Mouse (Mus musculus) ovary, postnatal 14 days (tissue): ENCODE measurements around the gene Ccr7.

ENCODE experiments used
- DNase-seq: peaks from one replicate; pipeline ENCODE4 v3.0.0; 2022; ENCODE audit warnings: low spot score

Ccr7 gene

GRCm38 (mm10) chr11:99154987-99155641 lies at the start of gene Ccr7:
Gene Ccr7, minus strand, starts transcription at chr11:99155077.
- DNase-seq = no peak

GRCm38 (mm10) chr11:99189154-99189582 lies 34.3 kb upstream of the Ccr7 start:
- DNase-seq = peak; percentile 49

- DNase-seq = no peak
Measured at GRCm38 (mm10) chr11:99187348-99187747, 32.5 kb upstream of the Ccr7 start.

- DNase-seq = no peak
Measured at GRCm38 (mm10) chr11:99186836-99187235, 32.0 kb upstream of the Ccr7 start.

- DNase-seq = no peak
Measured at GRCm38 (mm10) chr11:99182575-99182974, 27.7 kb upstream of the Ccr7 start.

GRCm38 (mm10) chr11:99180071-99180470 lies 25.2 kb upstream of the Ccr7 start:
- DNase-seq = no peak

- DNase-seq = no peak
Measured at GRCm38 (mm10) chr11:99177925-99178198, 23.0 kb upstream of the Ccr7 start.

GRCm38 (mm10) chr11:99177054-99177924 lies 22.4 kb upstream of the Ccr7 start:
- no peak for DNase-seq

- DNase-seq = no peak
Measured at GRCm38 (mm10) chr11:99172002-99172401, 17.1 kb upstream of the Ccr7 start.

- DNase-seq = no peak
Measured at GRCm38 (mm10) chr11:99171442-99171841, 16.6 kb upstream of the Ccr7 start.

- no peak for DNase-seq
Measured at GRCm38 (mm10) chr11:99170547-99171267, 15.8 kb upstream of the Ccr7 start.

GRCm38 (mm10) chr11:99170005-99170404 lies 15.1 kb upstream of the Ccr7 start:
- DNase-seq = no peak

- DNase-seq = no peak
Measured at GRCm38 (mm10) chr11:99169438-99169837, 14.6 kb upstream of the Ccr7 start.

GRCm38 (mm10) chr11:99168030-99168474 lies 13.2 kb upstream of the Ccr7 start:
- no peak for DNase-seq

- no peak for DNase-seq
Measured at GRCm38 (mm10) chr11:99167576-99167975, 12.7 kb upstream of the Ccr7 start.

- no peak for DNase-seq
Measured at GRCm38 (mm10) chr11:99166241-99166640, 11.4 kb upstream of the Ccr7 start.

- DNase-seq = no peak
Measured at GRCm38 (mm10) chr11:99165031-99165752, 10.3 kb upstream of the Ccr7 start.

- no peak for DNase-seq
Measured at GRCm38 (mm10) chr11:99162972-99163686, 8.3 kb upstream of the Ccr7 start.

GRCm38 (mm10) chr11:99161648-99162047 lies 6.8 kb upstream of the Ccr7 start:
- no peak for DNase-seq

- no peak for DNase-seq
Measured at GRCm38 (mm10) chr11:99160228-99160627, 5.4 kb upstream of the Ccr7 start.

- no peak for DNase-seq
Measured at GRCm38 (mm10) chr11:99155817-99156216, 940 bp upstream of the Ccr7 start.
